Mouse (Mus musculus) hindbrain, embryonic 16.5 days (tissue): ENCODE data around the gene Uba52. TPM values are rescaled to one million over a fixed set of nuclear protein-coding genes. Genes with fewer than 3 reads are reported as not detected.
A peak's percentile ranks its signal among the peaks of the same experiment; 100 is the strongest.

Source experiments
- ATAC-seq: fragments of 200-750 bp; cut with Nextera tagmentation; 2 replicates; pipeline ENCODE4 v1.8.0; 2017; ENCODE audit warnings: moderate TSS enrichment, moderate library complexity
- H3K27ac ChIP-seq: fragments of 300-500 bp; sonication (generic); 2 replicates; pipeline ENCODE4 v1.5.1; 2014; ENCODE audit warnings: low read depth, mild to moderate bottlenecking, control low read depth, low read length, moderate library complexity
- H3K27me3 ChIP-seq: fragments of 300-500 bp; sonication (generic); replicated peaks from 2 replicates; pipeline ENCODE4 v1.6.1; 2014; ENCODE audit warnings: low read length; ENCODE audit not compliant: control insufficient read depth, insufficient read depth
- H3K36me3 ChIP-seq: fragments of 300-500 bp; sonication (generic); 2 replicates; pipeline ENCODE4 v1.6.1; 2014; ENCODE audit warnings: mild to moderate bottlenecking, low read length, moderate library complexity, mixed read lengths; ENCODE audit not compliant: control insufficient read depth, insufficient read depth
- H3K4me1 ChIP-seq: fragments of 300-500 bp; sonication (generic); 2 replicates; pipeline ENCODE4 v1.6.1; 2014; ENCODE audit warnings: low read depth, low read length; ENCODE audit not compliant: control insufficient read depth, insufficient read depth
- H3K4me2 ChIP-seq: fragments of 300-500 bp; sonication (generic); 2 replicates; pipeline ENCODE4 v1.6.1; 2014; ENCODE audit warnings: mild to moderate bottlenecking, low read length, control low read depth, moderate library complexity
- H3K4me3 ChIP-seq: fragments of 300-500 bp; sonication (generic); 2 replicates; pipeline ENCODE4 v1.5.1; 2014; ENCODE audit warnings: mild to moderate bottlenecking, low read length, control low read depth, moderate library complexity
- H3K9ac ChIP-seq: fragments of 300-500 bp; sonication (generic); 2 replicates; pipeline ENCODE4 v1.6.1; 2014; ENCODE audit warnings: low read depth, mild to moderate bottlenecking, control low read depth, low read length, moderate library complexity
- H3K9me3 ChIP-seq: fragments of 300-500 bp; sonication (generic); 2 replicates; pipeline ENCODE4 v1.6.1; 2014; ENCODE audit warnings: mild to moderate bottlenecking, low read length, moderate library complexity; ENCODE audit not compliant: control insufficient read depth
- WGBS: fragments of 180-500 bp; shearing (Covaris S2); extraction: QIAGEN DNeasy Blood & Tissue Kit; methylation state at CpG from one replicate; pipeline ENCODE4 v1.1.7; 2014; 5-methylcytosine and 5-hydroxymethylcytosine counted together
- polyA plus RNA-seq: library from polyadenylated mRNA; unstranded; fragments of >200 nt; fragmentation: Nextera tagmentation; extraction: Ambion mirVana; gene quantifications from 2 replicates; pipeline ENCODE4 v1.2.1, GENCODE M21; 2015

Gene Uba52
- polyA plus RNA-seq: 576 and 598 TPM in 2 replicates

- WGBS: under 1% methylated on average over 61 of the region's 74 CpGs
- Histone ChIP-seq H3K27ac (peak within 1 kb of the TSS; percentile 94), H3K4me1 (peaks cover 23% of the 10 kb centered on the region), H3K9me3 (no peaks in the 10 kb centered on the region), H3K36me3 (peaks cover 15% of the 10 kb centered on the region), H3K27me3 (no peaks in the 10 kb centered on the region), H3K9ac (peak within 1 kb of the TSS; percentile 98), H3K4me2 (peak within 1 kb of the TSS; percentile 100), H3K4me3 (peak within 1 kb of the TSS; percentile 97)
- peak; percentile 87 for ATAC-seq
These were observed at the start of gene Uba52 for GRCm38 (mm10) chr8:70510228-70510915. Gene Uba52 (minus strand): TSS chr8:70510801.

- H3K4me1 ChIP-seq: peaks cover 12% of the 10 kb centered on the region
- no peak overlapping the region for H3K9ac ChIP-seq
- no peak overlapping the region for H3K27ac ChIP-seq
- ATAC-seq: no peak
- WGBS: 59% methylated on average over 2 of the region's 2 CpGs
- no peaks in the 10 kb centered on the region for H3K9me3 ChIP-seq
- no peak overlapping the region for H3K4me2 ChIP-seq
- no peaks in the 10 kb centered on the region for H3K36me3 ChIP-seq
- H3K27me3 ChIP-seq: no peaks in the 10 kb centered on the region
- H3K4me3 ChIP-seq: no peak overlapping the region
These were observed 49.5 kb upstream of the Uba52 start for GRCm38 (mm10) chr8:70560096-70560495.

GRCm38 (mm10) chr8:70558983-70559382, 48.4 kb upstream of the Uba52 start:
- H3K27me3 ChIP-seq: no peaks in the 10 kb centered on the region
- no peaks in the 10 kb centered on the region for H3K9me3 ChIP-seq
- ATAC-seq: no peak
- no peak overlapping the region for H3K9ac ChIP-seq
- H3K36me3 ChIP-seq: no peaks in the 10 kb centered on the region
- no peak overlapping the region for H3K4me3 ChIP-seq
- no peak overlapping the region for H3K27ac ChIP-seq
- 82% methylated on average over 3 of the region's 3 CpGs for WGBS
- no peak overlapping the region for H3K4me2 ChIP-seq
- H3K4me1 ChIP-seq: peaks cover 15% of the 10 kb centered on the region

DNA sequence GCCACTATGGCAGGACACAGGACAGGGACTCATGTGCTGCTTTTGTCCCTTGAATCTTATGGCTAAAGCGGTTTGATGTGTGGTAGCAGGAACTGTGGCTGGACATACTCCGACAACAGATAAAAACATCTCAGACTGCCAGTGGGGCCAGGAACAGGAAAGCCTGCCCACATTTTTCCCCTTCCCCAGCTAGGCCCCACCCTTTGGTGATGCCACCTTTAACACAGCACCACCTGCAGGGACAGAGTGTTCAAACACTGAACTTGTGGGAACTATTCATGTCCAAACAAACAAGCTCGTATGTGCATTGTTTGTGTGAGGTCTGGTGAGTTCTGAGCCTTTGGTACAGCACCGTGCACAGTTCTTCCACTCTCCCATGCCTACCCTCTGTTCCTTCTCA, 47.7 kb upstream of the Uba52 start:
- H3K36me3 ChIP-seq: no peaks in the 10 kb centered on the region
- H3K4me3 ChIP-seq: no peak overlapping the region
- no peaks in the 10 kb centered on the region for H3K27me3 ChIP-seq
- no peaks in the 10 kb centered on the region for H3K9me3 ChIP-seq
- H3K9ac ChIP-seq: 0 out of 2 replicates have a peak overlapping the region, but pooled peaks have one; percentile 6
- no peak overlapping the region for H3K4me2 ChIP-seq
- H3K4me1 ChIP-seq: peaks cover 21% of the 10 kb centered on the region
- ATAC-seq: no peak; the same call in 1 of the 2 replicates
- H3K27ac ChIP-seq: no peak overlapping the region; the same call in 1 of the 2 replicates
- WGBS: 83% methylated on average over 4 of the region's 4 CpGs

GRCm38 (mm10) chr8:70555079-70555747, 44.6 kb upstream of the Uba52 start:
- no peaks in the 10 kb centered on the region for H3K27me3 ChIP-seq
- no peak overlapping the region for H3K27ac ChIP-seq
- ATAC-seq: no peak
- H3K4me2 ChIP-seq: no peak overlapping the region
- no peak overlapping the region for H3K9ac ChIP-seq
- no peak overlapping the region for H3K4me3 ChIP-seq
- no peaks in the 10 kb centered on the region for H3K9me3 ChIP-seq
- H3K36me3 ChIP-seq: no peaks in the 10 kb centered on the region
- WGBS: 98% methylated on average over 4 of the region's 4 CpGs
- peaks cover 18% of the 10 kb centered on the region for H3K4me1 ChIP-seq

GRCm38 (mm10) chr8:70553740-70554139, 43.1 kb upstream of the Uba52 start:
- H3K9me3 ChIP-seq: no peaks in the 10 kb centered on the region
- peaks cover 13% of the 10 kb centered on the region for H3K4me1 ChIP-seq
- no peak overlapping the region for H3K9ac ChIP-seq
- peak overlapping the region; percentile 26; the same call in 1 of the 2 replicates for H3K27ac ChIP-seq
- H3K27me3 ChIP-seq: no peaks in the 10 kb centered on the region
- peak; percentile 44 for ATAC-seq
- no peaks in the 10 kb centered on the region for H3K36me3 ChIP-seq
- no peak overlapping the region for H3K4me3 ChIP-seq
- H3K4me2 ChIP-seq: no peak overlapping the region

- ATAC-seq: no peak
- no peaks in the 10 kb centered on the region for H3K27me3 ChIP-seq
- H3K27ac ChIP-seq: no peak overlapping the region
- WGBS: 41% methylated on average over 1 of the region's 1 CpGs
- no peaks in the 10 kb centered on the region for H3K9me3 ChIP-seq
- H3K4me2 ChIP-seq: no peak overlapping the region
- H3K9ac ChIP-seq: no peak overlapping the region
- H3K4me3 ChIP-seq: no peak overlapping the region
- no peaks in the 10 kb centered on the region for H3K36me3 ChIP-seq
- peaks cover 13% of the 10 kb centered on the region for H3K4me1 ChIP-seq
These were observed 42.2 kb upstream of the Uba52 start for GRCm38 (mm10) chr8:70552836-70553235.

- H3K4me3 ChIP-seq: no peak overlapping the region
- H3K36me3 ChIP-seq: no peaks in the 10 kb centered on the region
- H3K9ac ChIP-seq: no peak overlapping the region
- no peak overlapping the region for H3K4me2 ChIP-seq
- H3K27me3 ChIP-seq: no peaks in the 10 kb centered on the region
- H3K27ac ChIP-seq: no peak overlapping the region
- ATAC-seq: no peak
- H3K9me3 ChIP-seq: no peaks in the 10 kb centered on the region
- peaks cover 13% of the 10 kb centered on the region for H3K4me1 ChIP-seq
- WGBS: 87% methylated on average over 3 of the region's 3 CpGs
These were observed 41.1 kb upstream of the Uba52 start for GRCm38 (mm10) chr8:70551558-70552161.
